Mouse (Mus musculus) heart, postnatal 10 days (tissue): ENCODE measurements around the gene Atic. TPM values are rescaled to one million over a fixed set of nuclear protein-coding genes. Genes with fewer than 3 reads are reported as not detected.

Source experiments
- DNase-seq, 2 experiments: peaks; one replicate each; pipeline ENCODE4 v3.0.0; 2021
- intact Hi-C: fragments of 180-260 bp; cut with DNase I; formaldehyde crosslinking; loops from one replicate; pipeline ENCODE4 v1.15.1; 2025
- total RNA-seq, 2 experiments: library from RNA; stranded (reverse); gene quantifications; 2 replicates each; pipeline ENCODE4 v1.2.3; 2021

Gene Atic
- total RNA-seq, 2 experiments from 2014 or later, result 23.2 to 26.2 TPM

DNA sequence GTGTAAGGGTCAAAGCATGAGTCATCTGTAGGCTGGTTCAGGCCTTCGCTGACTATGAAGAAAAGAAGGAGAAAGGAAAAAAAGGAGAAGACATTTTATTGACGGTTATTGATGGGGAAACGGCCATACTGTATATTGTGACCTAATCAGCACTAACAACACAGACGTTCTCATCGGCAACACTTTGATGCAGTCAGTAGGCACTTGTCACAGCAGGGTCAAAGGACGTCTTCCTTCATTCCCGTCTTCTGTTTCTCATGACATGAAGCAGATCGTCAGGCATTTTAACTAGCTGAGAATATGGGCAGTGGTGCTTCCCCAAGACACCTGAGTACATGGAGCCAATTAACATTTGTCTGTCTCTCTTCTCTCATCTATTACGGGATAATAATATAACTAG, 36.2 kb downstream of the Atic start:
- intact Hi-C loops, result no loop called here
- DNase-seq, result no peak

GRCm38 (mm10) chr1:71594268-71594667, 37.3 kb downstream of the Atic start:
- no peak for DNase-seq
- intact Hi-C loops, result no loop called here

DNA sequence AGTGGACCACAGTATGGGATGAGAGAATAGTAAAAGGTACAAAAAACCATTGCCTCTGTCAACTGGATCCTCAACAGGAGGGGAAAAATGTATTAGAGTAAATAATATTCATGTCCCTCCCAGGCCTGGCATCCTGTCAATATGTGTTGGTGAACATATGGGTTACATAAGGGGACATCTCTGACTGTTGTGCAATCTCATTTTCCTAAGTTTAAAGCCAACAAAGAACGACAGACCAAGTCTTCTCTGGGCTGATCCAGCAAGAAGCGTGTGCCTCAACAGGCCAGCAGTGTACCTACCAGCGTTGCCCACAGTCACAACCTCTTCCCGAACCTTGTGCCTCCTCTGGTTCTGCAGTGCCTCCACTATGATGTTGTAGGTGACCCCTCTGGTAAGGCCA, 38.4 kb downstream of the Atic start:
- no peak for DNase-seq

DNA sequence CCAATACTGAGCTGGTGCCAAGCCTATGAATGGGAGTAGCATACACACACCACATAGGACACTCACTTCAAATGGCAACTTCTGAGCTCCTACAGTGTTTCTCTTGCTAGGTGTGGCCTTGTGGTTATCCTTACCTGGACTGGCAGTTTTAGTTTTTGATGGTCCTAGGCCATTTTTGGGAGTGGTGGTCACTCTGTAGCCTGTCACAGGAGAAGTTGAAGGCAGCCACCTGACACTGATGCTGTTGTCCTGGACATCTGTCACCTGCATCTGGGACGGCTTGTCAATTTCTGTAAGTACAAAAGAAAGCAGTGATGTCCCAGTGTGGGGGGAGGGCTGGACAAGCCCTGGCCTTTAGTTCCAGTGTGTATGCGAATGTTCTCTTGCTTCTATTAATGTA, 48.8 kb downstream of the Atic start:
- no peak for DNase-seq
- intact Hi-C loops, result no loop called here

More for the DNA sequence above, 38.4 kb downstream of the Atic start:
- intact Hi-C loops, result no loop called here

DNA sequence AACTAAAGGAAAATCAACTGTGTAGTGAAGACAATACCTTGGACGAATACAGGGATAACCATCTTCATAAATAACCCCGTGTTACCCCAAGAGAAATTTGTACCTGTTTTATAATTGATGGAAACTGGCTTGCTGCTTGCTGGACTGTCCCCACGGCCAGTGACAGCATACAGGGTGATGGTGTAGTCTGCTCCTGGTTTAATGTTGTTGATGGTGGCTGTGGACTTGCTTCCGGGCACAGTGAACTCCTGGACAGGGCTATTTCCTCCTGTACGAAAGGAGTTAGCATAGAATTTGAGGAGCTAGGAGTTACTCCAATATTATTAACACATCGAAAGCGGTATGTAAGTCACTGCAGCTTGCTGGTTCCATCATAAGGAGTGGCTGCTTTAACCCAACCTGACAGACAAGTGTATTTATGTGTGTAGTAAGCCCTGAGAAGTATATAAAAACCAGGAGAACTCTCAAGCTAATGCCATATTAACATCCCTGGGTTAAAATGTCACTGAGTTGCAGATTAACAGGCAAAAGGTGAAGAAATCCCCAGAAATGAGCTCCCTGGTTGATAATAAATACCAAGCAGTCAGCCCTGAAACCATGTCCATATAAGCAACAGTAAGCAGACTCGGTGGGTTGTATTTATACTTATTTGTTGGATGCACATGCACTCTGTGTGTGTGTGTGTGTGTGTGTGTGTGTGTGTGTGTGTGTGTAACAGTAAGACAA, 49.8 kb downstream of the Atic start:
- intact Hi-C loops, result no loop called here
- DNase-seq, result no peak

GRCm38 (mm10) chr1:71609057-71609775, 52.3 kb downstream of the Atic start:
- intact Hi-C loops, result no loop called here

GRCm38 (mm10) chr1:71609916-71610315, 53.0 kb downstream of the Atic start:
- intact Hi-C loops, result no loop called here
- DNase-seq, result no peak

More at GRCm38 (mm10) chr1:71609057-71609775, 52.3 kb downstream of the Atic start:
- DNase-seq, result no peak

GRCm38 (mm10) chr1:71612256-71612655, 55.3 kb downstream of the Atic start:
- DNase-seq, result no peak
- intact Hi-C loops, result no loop called here

- intact Hi-C loops, result no loop called here
- no peak for DNase-seq
Measured at GRCm38 (mm10) chr1:71614545-71615246, 57.7 kb downstream of the Atic start.

DNA sequence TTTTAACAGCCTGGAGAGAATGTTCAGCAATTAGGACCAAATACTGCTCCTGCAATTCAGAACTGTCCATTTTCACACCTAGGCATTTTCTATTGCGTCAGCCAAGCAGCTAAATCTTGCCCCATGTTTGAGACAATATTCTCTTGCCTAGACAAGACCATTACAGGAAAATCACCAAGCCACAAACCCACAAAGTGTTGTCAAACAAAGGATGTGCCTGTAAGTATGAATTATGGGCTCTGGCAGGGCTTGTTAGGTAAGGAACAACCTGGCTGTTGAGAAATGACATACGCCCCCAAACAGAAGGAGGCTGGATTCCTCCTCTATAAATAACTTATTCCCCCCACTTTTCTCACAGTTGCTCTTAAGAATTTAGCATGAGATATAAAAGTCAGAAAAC, 64.6 kb downstream of the Atic start:
- no peak for DNase-seq
- intact Hi-C loops, result no loop called here

- intact Hi-C loops, result no loop called here
Measured at GRCm38 (mm10) chr1:71623625-71624024, 66.7 kb downstream of the Atic start.

More at GRCm38 (mm10) chr1:71623625-71624024, 66.7 kb downstream of the Atic start:
- no peak for DNase-seq

Other genes with a start within 250 kb of the Atic start
- 1 to 10 TPM; 1.6 to 2.0 TPM for gene Abca12, start 142.2 kb upstream of the Atic start, total RNA-seq
- gene Fn1, start 96.0 kb downstream of the Atic start, total RNA-seq, result 100 to 1,000 TPM; 342 to 377 TPM